Mouse (Mus musculus): ENCODE data around the gene Efhd2.

The Efhd2 gene

GRCm38 (mm10) chr4:141879875-141880274 is 5.2 kb upstream of the Efhd2 start:
- no peak for DNase-seq (ENCODE audit: low spot score in 2 of 2)

GRCm38 (mm10) chr4:141879074-141879473 is 4.4 kb upstream of the Efhd2 start:
- no peak for DNase-seq (ENCODE audit: low spot score in 2 of 2)

DNA sequence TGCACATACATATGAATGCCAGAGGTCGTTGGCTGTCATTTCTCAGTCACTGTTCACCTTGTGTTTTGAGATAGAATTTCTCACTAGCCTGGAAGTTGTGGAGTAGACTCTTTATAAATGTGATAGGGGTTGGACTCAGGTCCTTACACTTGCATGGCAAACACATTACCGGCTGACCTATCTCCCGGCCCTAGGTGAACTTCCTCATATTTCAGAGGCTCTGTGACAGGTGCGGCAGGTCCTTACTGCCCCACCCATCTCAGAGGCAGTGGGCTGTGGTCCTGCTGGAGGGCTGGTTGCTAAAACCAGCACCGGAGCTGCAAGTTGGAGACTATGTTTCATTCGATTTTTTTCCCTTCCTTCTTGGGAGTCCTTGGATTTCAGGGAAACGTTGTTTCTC is 3.9 kb upstream of the Efhd2 start:
- no peak for DNase-seq (ENCODE audit: low spot score in 2 of 2)

DNA sequence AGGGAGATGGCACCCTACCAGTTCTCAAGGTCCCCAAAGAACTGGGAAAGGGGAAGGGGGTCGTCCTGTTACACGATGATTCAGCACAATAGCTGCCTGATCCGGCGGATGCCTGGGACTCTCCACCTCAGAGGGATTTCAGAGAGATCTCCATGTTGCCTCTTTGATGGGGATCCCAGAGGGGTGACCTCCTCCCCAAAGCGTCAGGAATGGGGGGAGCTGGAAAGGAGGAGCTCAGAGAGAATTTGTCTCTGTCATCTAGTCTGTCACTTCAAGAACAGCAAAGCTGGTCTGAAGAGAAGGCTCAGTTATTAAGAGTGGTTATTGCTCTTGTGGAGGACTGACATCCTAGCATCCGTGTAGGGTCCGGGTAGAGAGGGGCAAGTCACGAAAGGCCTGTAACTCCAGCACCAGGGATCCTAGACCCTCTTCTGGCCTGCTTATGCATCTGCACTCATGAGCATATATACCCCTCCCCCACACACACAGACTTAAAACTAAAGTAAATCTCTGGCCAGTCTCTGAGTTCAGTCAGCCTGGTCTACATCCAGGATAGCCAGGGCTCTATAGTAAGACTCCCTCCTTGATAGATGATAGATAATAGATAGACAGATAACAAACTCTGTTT is 875 bp upstream of the Efhd2 start:
- DNase-seq (ENCODE audit: low spot score in 2 of 2) = no peak

DNA sequence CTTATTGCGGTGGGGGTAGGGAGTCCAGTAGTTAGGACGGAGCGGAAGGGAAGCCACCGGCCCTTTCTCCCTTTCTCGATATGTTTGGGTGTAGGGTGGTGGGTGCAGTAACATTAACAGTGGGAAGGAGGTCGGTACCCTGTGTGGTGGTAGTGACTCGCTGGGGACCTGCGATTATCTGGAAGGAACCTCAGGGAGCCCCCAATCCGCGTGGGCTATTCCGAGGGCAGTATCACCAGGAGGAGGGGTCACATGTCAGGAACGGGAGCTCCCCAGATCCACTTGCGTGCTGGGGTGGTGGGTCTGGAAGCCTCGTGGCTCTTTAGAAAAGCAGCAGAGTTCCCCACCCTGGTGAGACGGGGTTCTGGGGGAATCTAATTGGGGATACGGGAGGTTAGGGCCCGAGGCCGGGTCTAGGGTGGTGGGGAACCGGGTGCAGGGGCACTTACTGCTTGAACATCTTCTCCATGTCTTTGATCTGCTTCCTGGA is 564 bp downstream of the Efhd2 start:
- DNase-seq (ENCODE audit: low spot score in 2 of 2) = no peak

GRCm38 (mm10) chr4:141872977-141873376 is 1.7 kb downstream of the Efhd2 start:
- no peak for DNase-seq (ENCODE audit: low spot score in 2 of 2)

- DNase-seq (ENCODE audit: low spot score in 2 of 2) = no peak
Observed at GRCm38 (mm10) chr4:141871909-141872308, 2.8 kb downstream of the Efhd2 start.

DNA sequence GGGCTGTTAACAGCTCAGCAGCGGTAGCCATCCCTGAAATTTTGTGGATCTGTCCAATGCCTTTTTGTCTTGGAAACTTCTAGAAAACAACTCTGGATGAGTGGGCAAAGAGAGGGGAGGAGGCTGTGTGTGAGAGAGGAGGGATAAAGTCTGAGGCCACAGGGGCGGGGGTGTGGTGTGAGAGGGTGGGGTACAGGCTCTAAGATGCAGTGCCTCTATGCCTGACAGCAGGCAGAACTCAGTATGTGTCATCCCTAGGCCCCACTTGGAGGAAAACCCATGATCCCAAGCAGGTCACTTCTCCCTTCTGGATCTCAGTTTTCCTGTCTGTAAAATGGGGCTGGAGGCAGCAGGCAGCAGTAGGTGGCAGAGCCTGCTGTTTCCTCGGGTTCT is 3.4 kb downstream of the Efhd2 start:
- DNase-seq (ENCODE audit: low spot score in 2 of 2) = no peak

DNA sequence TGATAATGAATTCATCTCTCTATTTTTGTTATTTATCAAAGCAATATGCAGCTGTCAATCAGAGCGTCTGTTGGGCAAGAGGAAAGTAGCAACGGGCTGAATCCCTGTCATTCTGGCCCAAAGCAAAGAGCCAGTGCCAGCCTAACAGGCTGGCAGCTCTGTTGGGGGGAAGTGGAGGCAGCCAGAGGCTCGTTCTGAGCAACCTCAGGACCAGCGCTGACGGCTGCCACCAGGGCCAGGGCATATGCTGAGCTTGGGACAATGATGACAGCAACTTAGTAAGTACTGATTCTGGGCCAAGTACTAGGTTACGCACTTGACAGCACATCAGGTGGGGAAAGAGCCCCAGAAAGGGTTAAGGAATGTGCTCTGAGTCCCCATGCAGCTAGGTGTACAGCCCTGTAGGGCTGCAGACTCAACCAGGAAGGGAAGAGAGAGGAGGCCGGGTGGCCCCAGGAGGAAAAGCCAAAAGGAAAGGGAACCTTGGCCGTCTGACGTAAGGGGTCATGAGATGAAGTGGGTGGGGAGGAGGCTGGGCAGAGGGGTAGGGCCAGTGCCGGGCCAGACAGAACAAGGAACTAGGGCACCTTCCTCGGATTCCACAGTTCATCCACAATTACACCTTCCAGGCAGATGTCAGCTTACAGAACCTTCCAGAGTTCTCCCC is 3.9 kb downstream of the Efhd2 start:
- no peak for DNase-seq (ENCODE audit: low spot score in 2 of 2)

DNA sequence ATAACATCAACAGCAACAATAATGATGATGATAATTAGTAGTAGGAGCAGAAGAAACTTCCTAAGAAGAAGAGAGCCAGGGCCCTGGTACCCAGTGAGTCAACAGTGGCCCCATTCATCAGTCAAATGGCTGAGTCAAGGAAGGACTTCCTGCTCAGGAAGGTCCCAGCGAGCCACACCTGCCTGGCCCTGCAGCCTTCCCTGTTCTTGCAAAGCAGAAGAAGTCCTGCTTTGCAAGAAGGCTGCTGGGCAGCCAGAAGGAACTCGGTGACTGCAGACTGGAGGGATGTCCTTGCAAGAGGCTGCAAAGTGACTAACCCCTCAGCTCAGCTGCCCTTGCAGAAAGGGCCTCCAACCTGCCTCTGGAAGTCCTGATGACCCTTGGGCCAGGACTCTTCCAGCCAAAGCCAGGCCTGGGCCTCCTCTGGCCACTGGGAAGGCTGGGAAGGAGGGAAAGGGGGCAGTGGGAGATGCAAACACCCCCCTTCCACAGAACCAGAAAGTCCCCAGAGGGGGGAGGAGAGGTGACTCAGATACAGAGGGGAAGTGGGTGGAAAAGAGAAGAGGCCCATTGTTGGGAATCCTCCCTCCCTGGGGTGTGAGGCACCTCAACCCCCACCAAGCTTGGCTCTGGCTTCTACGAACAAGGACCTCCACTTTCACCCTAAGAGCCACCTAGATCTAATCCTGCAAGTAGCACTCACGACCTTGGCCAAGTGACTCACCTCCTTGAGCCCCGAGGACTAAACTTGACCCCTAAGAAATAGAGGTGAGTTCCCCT is 5.1 kb downstream of the Efhd2 start:
- DNase-seq (ENCODE audit: low spot score in 2 of 2) = no peak

GRCm38 (mm10) chr4:141868051-141868450 is 6.7 kb downstream of the Efhd2 start:
- DNase-seq (ENCODE audit: low spot score in 2 of 2) = no peak

GRCm38 (mm10) chr4:141867498-141867897 is 7.2 kb downstream of the Efhd2 start:
- no peak for DNase-seq (ENCODE audit: low spot score in 2 of 2)

GRCm38 (mm10) chr4:141866933-141867490 is 7.7 kb downstream of the Efhd2 start:
- no peak for DNase-seq (ENCODE audit: low spot score in 2 of 2)

GRCm38 (mm10) chr4:141865600-141865999 is 9.1 kb downstream of the Efhd2 start:
- no peak for DNase-seq (ENCODE audit: low spot score in 2 of 2)

DNA sequence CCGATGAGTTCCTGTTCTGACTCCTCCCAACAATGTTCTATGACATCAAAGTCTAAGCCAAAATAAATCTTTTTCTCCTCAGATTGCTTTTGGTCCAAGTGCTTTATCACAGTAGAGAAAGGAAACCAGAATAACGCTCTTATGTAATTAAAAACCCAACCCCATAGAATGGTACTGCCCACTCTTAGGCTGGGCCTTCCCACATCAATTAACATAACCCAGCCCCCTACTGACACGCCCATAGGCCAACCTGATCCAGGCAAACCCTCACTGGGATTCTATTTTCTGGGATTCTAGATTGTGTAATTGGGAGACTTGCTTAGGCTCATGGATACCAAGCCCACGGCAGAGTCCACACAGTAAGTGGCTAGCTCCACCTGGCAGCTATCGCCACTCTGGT is 9.7 kb downstream of the Efhd2 start:
- DNase-seq (ENCODE audit: low spot score in 2 of 2) = no peak

- DNase-seq (ENCODE audit: low spot score in 2 of 2) = no peak
Observed at GRCm38 (mm10) chr4:141864506-141864905, 10.2 kb downstream of the Efhd2 start.

GRCm38 (mm10) chr4:141863726-141864280 is 10.9 kb downstream of the Efhd2 start:
- DNase-seq (ENCODE audit: low spot score in 2 of 2) = no peak

DNA sequence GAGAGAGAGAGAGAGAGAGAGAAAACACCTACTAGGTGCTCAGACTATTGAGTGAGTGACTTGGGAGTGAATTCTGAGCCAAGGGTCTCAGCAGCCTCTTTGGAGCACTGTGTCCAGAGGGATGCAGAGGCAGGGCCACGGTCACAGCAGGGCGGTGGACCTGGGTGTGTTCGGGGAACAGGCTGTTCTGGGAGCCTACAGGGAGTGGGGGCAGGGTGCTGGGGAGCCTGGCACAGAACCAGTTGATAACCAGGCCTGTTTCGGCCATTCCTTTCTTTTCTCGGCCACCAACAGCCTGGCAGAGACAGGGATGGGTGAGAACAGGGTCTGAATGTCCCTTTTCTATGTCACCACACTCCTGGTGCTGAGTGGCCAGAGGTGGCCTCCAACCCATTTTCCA is 11.9 kb downstream of the Efhd2 start:
- no peak for DNase-seq (ENCODE audit: low spot score in 2 of 2)

DNA sequence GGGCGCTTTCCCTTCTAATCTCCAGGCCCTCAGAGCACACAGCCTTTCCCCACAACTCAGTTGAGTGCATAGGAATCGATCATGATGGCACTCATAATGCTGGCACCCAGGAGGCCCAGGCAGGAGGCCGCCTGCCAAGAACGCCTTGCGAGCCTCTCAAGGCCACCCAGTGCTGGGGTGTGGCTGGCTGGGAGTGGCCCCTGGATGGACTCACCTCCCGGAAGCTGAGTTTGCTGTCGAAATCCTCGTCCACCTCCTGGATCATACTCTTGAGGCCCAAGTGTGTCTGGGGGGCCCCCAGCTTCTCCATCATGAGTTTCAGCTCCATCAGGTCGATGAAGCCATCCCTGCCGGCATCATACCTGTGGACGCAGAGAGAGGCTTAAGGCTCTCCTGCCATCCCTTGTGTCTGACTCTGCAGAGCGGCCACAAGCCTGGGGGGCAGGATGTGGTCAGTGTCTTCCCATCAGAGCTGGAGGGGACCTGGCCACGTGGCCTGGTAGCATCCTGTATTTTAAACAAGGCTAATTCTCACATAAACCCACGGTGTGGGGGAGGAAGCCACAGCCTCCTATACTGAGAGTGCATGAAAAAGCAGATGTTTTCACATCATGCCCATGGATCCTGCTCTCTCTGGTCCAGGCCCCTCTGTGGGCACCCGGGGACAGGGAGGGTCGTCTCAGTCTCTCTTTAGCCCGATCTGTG is 13.0 kb downstream of the Efhd2 start:
- no peak for DNase-seq (ENCODE audit: low spot score in 2 of 2)

DNA sequence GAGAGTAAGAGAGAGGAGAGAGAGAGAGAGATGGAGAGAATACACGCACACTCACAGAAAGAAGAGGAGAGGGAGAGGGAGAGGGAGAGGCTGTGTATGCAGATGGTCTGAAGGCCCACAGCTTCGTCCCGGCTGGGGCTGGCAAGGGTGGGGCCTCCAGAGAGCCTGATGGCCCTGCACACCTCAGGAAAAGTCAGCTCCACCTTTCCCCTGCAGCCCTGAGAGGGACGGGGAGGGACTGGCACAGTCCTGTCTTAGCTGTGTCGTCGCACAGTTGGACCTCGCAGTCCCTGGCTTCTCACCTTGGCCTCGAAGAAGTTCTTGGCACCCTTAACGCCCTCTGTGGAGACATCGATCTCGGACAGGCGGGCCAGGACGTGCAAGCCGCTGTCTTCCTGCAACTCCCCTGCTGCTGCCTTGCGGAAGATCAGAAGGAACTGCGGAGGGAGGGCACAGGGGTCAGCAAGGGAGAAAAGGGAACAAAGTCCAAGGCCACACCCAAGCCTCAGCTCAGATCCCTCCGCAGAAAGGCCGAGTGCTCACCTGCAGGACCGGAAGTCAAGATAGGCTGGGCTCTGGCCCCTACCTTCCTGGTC is 14.4 kb downstream of the Efhd2 start:
- DNase-seq (ENCODE audit: low spot score in 2 of 2) = no peak

DNA sequence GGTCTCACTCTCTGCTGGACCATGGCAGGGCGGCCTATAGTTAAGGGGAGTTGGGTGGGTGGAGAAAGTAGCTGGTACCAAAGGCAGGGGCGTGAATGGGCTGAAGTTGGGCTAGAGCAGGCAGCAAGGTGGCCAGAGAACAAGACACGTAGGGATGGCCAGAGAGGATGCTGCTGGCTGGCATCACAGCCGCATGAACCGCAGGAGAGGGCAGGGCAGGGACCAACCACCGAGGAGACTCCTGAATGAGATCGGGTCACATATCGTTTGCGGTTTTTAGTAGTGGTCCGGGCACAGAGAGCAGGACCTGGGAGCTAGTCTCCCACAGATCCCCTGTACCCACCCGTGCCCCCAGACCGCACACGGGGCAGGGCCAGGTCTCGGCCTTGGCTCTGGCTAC is 15.4 kb downstream of the Efhd2 start:
- no peak for DNase-seq (ENCODE audit: low spot score in 2 of 2)

Data from spleen, postnatal 14 days (tissue).